Mouse (Mus musculus) erythroblast, embryonic 14.5 days (primary cell): ENCODE measurements around the gene Csrnp3.

ENCODE experiments used
- GATA1 ChIP-seq: IDR thresholded peaks from 2 replicates; pipeline ENCODE4 v1.6.1; 2012; ENCODE audit warnings: low read length, inconsistent platforms, mixed read lengths
- TAL1 ChIP-seq: IDR thresholded peaks from 3 replicates; pipeline ENCODE4 v1.6.1; 2012; ENCODE audit warnings: low read length, inconsistent platforms, mixed read lengths

GRCm38 (mm10) chr2:65845551-65845950, at the start of gene Csrnp3:
- TF ChIP-seq GATA1 (no peak), TAL1 (no peak)
